Mouse (Mus musculus) embryonic facial prominence, embryonic 13.5 days (tissue): Measurements from ENCODE around the gene Plg. TPM values are rescaled to one million over a fixed set of nuclear protein-coding genes. Genes with fewer than 3 reads are reported as not detected.
A peak's percentile ranks its signal among the peaks of the same experiment; 100 is the strongest.

ENCODE experiments used
- ATAC-seq: fragments of 200-750 bp; cut with Nextera tagmentation; 2 replicates; pipeline ENCODE4 v1.8.0; 2017; ENCODE audit warnings: low read depth; ENCODE audit not compliant: insufficient number of reproducible peaks, insufficient read depth, low FRiP score, low TSS enrichment
- H3K27ac ChIP-seq: fragments of 300-500 bp; sonication (generic); 2 replicates; pipeline ENCODE4 v1.5.1; 2015; ENCODE audit warnings: moderate library complexity, mild to moderate bottlenecking, inconsistent platforms
- H3K27me3 ChIP-seq: fragments of 300-500 bp; sonication (generic); 2 replicates; pipeline ENCODE4 v1.6.1; 2015; ENCODE audit warnings: mild to moderate bottlenecking, inconsistent platforms
- H3K36me3 ChIP-seq: fragments of 300-500 bp; sonication (generic); 2 replicates; pipeline ENCODE4 v1.6.1; 2015; ENCODE audit warnings: mild to moderate bottlenecking, inconsistent platforms
- H3K4me1 ChIP-seq: fragments of 300-500 bp; sonication (generic); 2 replicates; pipeline ENCODE4 v1.6.1; 2015; ENCODE audit warnings: inconsistent platforms
- H3K4me2 ChIP-seq: fragments of 300-500 bp; sonication (generic); 2 replicates; pipeline ENCODE4 v1.6.1; 2015; ENCODE audit warnings: moderate library complexity, mild to moderate bottlenecking, inconsistent platforms
- H3K4me3 ChIP-seq: fragments of 300-500 bp; sonication (generic); 2 replicates; pipeline ENCODE4 v1.5.1; 2015; ENCODE audit warnings: mild to moderate bottlenecking, inconsistent platforms
- H3K9ac ChIP-seq: fragments of 300-500 bp; sonication (generic); 2 replicates; pipeline ENCODE4 v1.6.1; 2015; ENCODE audit warnings: mild to moderate bottlenecking, inconsistent platforms
- H3K9me3 ChIP-seq: fragments of 300-500 bp; sonication (generic); 2 replicates; pipeline ENCODE4 v1.6.1; 2016; ENCODE audit warnings: inconsistent platforms
- WGBS: fragments of 180-500 bp; shearing (Covaris S2); methylation state at CpG from one replicate; pipeline ENCODE4 v1.1.7; 2015; ENCODE audit warnings: mixed read lengths; 5-methylcytosine and 5-hydroxymethylcytosine counted together
- polyA plus RNA-seq: library from polyadenylated mRNA; unstranded; fragments of >200 nt; fragmentation: Nextera tagmentation; extraction: Ambion mirVana; gene quantifications from 2 replicates; pipeline ENCODE4 v1.2.1, GENCODE M21; 2015

The Plg gene
- polyA plus RNA-seq, 1 experiment from 2014 or later: not detected

GRCm38 (mm10) chr17:12367373-12367930 is 11.0 kb upstream of the Plg start:
- Histone ChIP-seq H3K27ac (no peak overlapping the region), H3K4me1 (peaks cover 18% of the 10 kb centered on the region; the same call in 1 of the 2 replicates), H3K9ac (no peak overlapping the region), H3K4me3 (no peak overlapping the region), H3K27me3 (no peaks in the 10 kb centered on the region), H3K36me3 (no peaks in the 10 kb centered on the region), H3K9me3 (no peaks in the 10 kb centered on the region), H3K4me2 (no peak overlapping the region)
- 35% methylated on average over 5 of the region's 5 CpGs for WGBS
- ATAC-seq: no peak

- H3K4me1 ChIP-seq: peaks cover 13% of the 10 kb centered on the region; the same call in 1 of the 2 replicates
- no peaks in the 10 kb centered on the region for H3K9me3 ChIP-seq
- H3K36me3 ChIP-seq: no peaks in the 10 kb centered on the region
- no peak overlapping the region for H3K4me2 ChIP-seq
- 69% methylated on average over 5 of the region's 5 CpGs for WGBS
- no peak overlapping the region for H3K27ac ChIP-seq
- ATAC-seq: no peak
- no peak overlapping the region for H3K4me3 ChIP-seq
- H3K27me3 ChIP-seq: no peaks in the 10 kb centered on the region
- H3K9ac ChIP-seq: no peak overlapping the region
Observed at GRCm38 (mm10) chr17:12369393-12369792, 9.0 kb upstream of the Plg start.

DNA sequence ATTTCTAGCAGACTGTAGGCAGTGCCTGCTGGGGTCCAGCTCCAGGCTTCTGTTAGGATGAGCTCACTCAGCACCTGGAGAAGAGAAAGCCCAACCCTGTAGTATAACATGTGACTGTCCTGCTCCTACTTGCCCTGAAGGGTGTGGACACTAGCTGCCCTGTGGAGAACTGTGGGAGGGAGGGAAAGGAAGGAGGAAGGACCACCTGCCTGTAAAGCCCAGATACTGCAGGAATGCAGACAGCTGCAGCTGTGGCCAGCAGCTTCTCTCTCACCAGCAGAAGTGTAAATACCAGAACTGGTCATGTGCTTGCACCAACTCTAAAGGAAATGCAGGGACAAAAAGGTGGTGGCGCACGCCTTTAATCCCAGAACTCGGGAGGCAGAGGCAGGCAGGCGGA is 8.1 kb upstream of the Plg start:
- WGBS: 76% methylated on average over 4 of the region's 4 CpGs
- no peak for ATAC-seq

DNA sequence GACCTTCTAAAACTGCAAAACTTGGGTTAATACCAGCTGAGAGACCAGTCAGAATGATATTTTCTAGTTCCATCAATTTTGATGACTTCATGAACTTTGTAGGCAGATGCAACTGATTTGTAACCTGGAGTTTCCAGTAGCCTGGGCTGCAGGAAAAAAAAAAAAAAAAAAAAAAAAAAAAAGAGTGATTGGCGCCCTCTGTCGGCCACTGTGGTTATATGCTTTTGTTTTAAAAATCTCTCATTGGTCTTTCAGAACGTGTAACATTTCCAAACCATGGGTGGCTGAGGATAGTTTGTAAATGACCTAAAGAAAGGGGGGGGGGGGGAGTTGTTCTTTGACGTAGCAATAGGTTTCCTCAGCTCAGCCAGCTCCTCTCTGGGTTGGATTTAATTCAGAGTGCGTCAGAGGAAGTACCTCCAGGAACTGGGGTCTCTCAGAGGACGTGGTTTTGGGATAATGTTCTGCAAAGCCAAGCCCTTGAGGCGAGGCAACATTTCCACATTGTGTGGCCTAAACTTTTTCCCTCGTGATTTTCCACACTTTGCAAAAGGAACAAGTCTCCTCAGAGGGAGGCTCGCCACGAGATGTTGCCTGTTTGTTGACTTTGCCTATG is 7.0 kb upstream of the Plg start:
- ATAC-seq: no peak
- Histone ChIP-seq H3K4me2 (peak overlapping the region; percentile 36), H3K27me3 (no peaks in the 10 kb centered on the region), H3K9me3 (no peaks in the 10 kb centered on the region), H3K27ac (no peak overlapping the region), H3K36me3 (no peaks in the 10 kb centered on the region), H3K9ac (no peak overlapping the region), H3K4me1 (0 out of 2 replicates have a peak, but pooled peaks cover 12% of the 10 kb centered on the region), H3K4me3 (no peak overlapping the region)
- 29% methylated on average over 10 of the region's 10 CpGs for WGBS

More for the DNA sequence above, 8.1 kb upstream of the Plg start:
- Histone ChIP-seq H3K4me2 (no peak overlapping the region), H3K9me3 (no peaks in the 10 kb centered on the region), H3K4me3 (no peak overlapping the region), H3K27me3 (no peaks in the 10 kb centered on the region), H3K27ac (no peak overlapping the region), H3K9ac (no peak overlapping the region), H3K4me1 (0 out of 2 replicates have a peak, but pooled peaks cover 12% of the 10 kb centered on the region), H3K36me3 (no peaks in the 10 kb centered on the region)

GRCm38 (mm10) chr17:12372021-12372420 is 6.4 kb upstream of the Plg start:
- no peak for ATAC-seq
- H3K27me3 ChIP-seq: no peaks in the 10 kb centered on the region
- no peak overlapping the region for H3K27ac ChIP-seq
- H3K36me3 ChIP-seq: no peaks in the 10 kb centered on the region
- H3K9ac ChIP-seq: no peak overlapping the region
- 21% methylated on average over 4 of the region's 4 CpGs for WGBS
- peak overlapping the region; percentile 36; the same call in 1 of the 2 replicates for H3K4me2 ChIP-seq
- H3K9me3 ChIP-seq: no peaks in the 10 kb centered on the region
- H3K4me1 ChIP-seq: 0 out of 2 replicates have a peak, but pooled peaks cover 12% of the 10 kb centered on the region
- no peak overlapping the region for H3K4me3 ChIP-seq

GRCm38 (mm10) chr17:12373601-12374144 is 4.7 kb upstream of the Plg start:
- H3K36me3 ChIP-seq: no peaks in the 10 kb centered on the region
- no peak overlapping the region for H3K4me3 ChIP-seq
- 68% methylated on average over 3 of the region's 3 CpGs for WGBS

GRCm38 (mm10) chr17:12380287-12380686 is 1.9 kb downstream of the Plg start:
- Histone ChIP-seq H3K4me2 (no peak overlapping the region), H3K27me3 (no peaks in the 10 kb centered on the region), H3K9ac (no peak overlapping the region), H3K36me3 (no peaks in the 10 kb centered on the region), H3K9me3 (no peaks in the 10 kb centered on the region), H3K27ac (no peak overlapping the region), H3K4me3 (no peak overlapping the region), H3K4me1 (no peaks in the 10 kb centered on the region)
- 83% methylated on average over 4 of the region's 4 CpGs for WGBS
- ATAC-seq: no peak

More at GRCm38 (mm10) chr17:12373601-12374144, 4.7 kb upstream of the Plg start:
- Histone ChIP-seq H3K4me2 (no peak overlapping the region), H3K9me3 (no peaks in the 10 kb centered on the region), H3K27ac (no peak overlapping the region), H3K27me3 (no peaks in the 10 kb centered on the region), H3K4me1 (0 out of 2 replicates have a peak, but pooled peaks cover 7% of the 10 kb centered on the region), H3K9ac (no peak overlapping the region)
- no peak for ATAC-seq

DNA sequence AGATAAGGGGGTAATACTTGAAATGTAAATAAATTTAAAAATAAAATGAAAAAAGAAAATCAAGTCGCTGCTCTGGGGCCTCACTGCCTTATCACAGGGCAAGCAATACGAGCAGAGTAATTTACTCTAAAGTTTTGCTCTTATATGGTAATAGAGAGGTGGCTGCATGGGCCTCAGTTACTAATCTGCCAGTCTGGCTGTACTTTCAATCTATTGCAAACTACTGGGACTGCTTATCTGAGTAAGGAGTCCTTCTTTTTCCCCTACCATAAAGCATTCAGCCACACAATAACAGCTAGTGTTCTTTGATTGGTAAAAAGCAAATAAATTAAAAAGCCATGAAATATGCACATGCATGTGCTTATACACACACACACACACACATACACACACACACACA is 3.2 kb downstream of the Plg start:
- no peak for ATAC-seq
- no peaks in the 10 kb centered on the region for H3K9me3 ChIP-seq
- no peak overlapping the region for H3K4me2 ChIP-seq
- 81% methylated on average over 2 of the region's 2 CpGs for WGBS
- H3K27ac ChIP-seq: no peak overlapping the region
- no peaks in the 10 kb centered on the region for H3K36me3 ChIP-seq
- no peak overlapping the region for H3K9ac ChIP-seq
- no peaks in the 10 kb centered on the region for H3K4me1 ChIP-seq
- H3K4me3 ChIP-seq: no peak overlapping the region
- H3K27me3 ChIP-seq: no peaks in the 10 kb centered on the region

- Histone ChIP-seq H3K4me1 (no peaks in the 10 kb centered on the region), H3K36me3 (no peaks in the 10 kb centered on the region), H3K9ac (no peak overlapping the region), H3K27me3 (no peaks in the 10 kb centered on the region), H3K4me2 (no peak overlapping the region), H3K9me3 (no peaks in the 10 kb centered on the region), H3K4me3 (no peak overlapping the region), H3K27ac (no peak overlapping the region)
- WGBS: 31% methylated on average over 2 of the region's 2 CpGs
- no peak for ATAC-seq
Observed at GRCm38 (mm10) chr17:12382531-12382930, 4.1 kb downstream of the Plg start.

- Histone ChIP-seq H3K4me1 (no peaks in the 10 kb centered on the region), H3K27me3 (no peaks in the 10 kb centered on the region), H3K9me3 (no peaks in the 10 kb centered on the region), H3K4me2 (no peak overlapping the region), H3K4me3 (no peak overlapping the region), H3K27ac (no peak overlapping the region), H3K9ac (no peak overlapping the region), H3K36me3 (no peaks in the 10 kb centered on the region)
- no peak for ATAC-seq
- WGBS: 68% methylated on average over 8 of the region's 8 CpGs
Observed at GRCm38 (mm10) chr17:12385049-12385794, 6.8 kb downstream of the Plg start.

GRCm38 (mm10) chr17:12387781-12388180 is 9.4 kb downstream of the Plg start:
- Histone ChIP-seq H3K27me3 (no peaks in the 10 kb centered on the region), H3K36me3 (no peaks in the 10 kb centered on the region), H3K4me2 (no peak overlapping the region), H3K27ac (no peak overlapping the region), H3K4me1 (no peaks in the 10 kb centered on the region), H3K9me3 (no peaks in the 10 kb centered on the region), H3K4me3 (no peak overlapping the region), H3K9ac (no peak overlapping the region)
- ATAC-seq: no peak
- WGBS: 80% methylated on average over 2 of the region's 2 CpGs
